Mouse (Mus musculus) granulocyte monocyte progenitor cell, adult 5-6 weeks (primary cell): ENCODE results near the gene Acrbp. TPM values are rescaled to one million over a fixed set of nuclear protein-coding genes. Genes with fewer than 3 reads are reported as not detected.
A peak's percentile ranks its signal among the peaks of the same experiment; 100 is the strongest.

ENCODE experiments used
- ATAC-seq: replicated peaks from 2 replicates; pipeline ENCODE4 v1.8.0; 2016; ENCODE audit warnings: mild to moderate bottlenecking, moderate TSS enrichment, inconsistent platforms; ENCODE audit not compliant: poor library complexity, severe bottlenecking
- total RNA-seq, 2 experiments: library from RNA; stranded (forward) in 1 of 2; stranded (reverse) in 1 of 2; fragments of 200-712, 200-1000 nt in 1 of 2; fragments of >200 nt in 1 of 2; fragmentation: Nextera tagmentation in 1 of 2; gene quantifications; 2 replicates each; pipeline ENCODE4 v1.2.3; 2014 to 2017

Acrbp gene
- total RNA-seq, 2 experiments from 2014 or later: 1.3 to 10.6 TPM

- no peak for ATAC-seq
Measured at GRCm38 (mm10) chr6:125067571-125067995, 18.1 kb downstream of the Acrbp start, which contains the start of gene Lpar5. Lpar5 (plus strand) TSS chr6:125067920.

DNA sequence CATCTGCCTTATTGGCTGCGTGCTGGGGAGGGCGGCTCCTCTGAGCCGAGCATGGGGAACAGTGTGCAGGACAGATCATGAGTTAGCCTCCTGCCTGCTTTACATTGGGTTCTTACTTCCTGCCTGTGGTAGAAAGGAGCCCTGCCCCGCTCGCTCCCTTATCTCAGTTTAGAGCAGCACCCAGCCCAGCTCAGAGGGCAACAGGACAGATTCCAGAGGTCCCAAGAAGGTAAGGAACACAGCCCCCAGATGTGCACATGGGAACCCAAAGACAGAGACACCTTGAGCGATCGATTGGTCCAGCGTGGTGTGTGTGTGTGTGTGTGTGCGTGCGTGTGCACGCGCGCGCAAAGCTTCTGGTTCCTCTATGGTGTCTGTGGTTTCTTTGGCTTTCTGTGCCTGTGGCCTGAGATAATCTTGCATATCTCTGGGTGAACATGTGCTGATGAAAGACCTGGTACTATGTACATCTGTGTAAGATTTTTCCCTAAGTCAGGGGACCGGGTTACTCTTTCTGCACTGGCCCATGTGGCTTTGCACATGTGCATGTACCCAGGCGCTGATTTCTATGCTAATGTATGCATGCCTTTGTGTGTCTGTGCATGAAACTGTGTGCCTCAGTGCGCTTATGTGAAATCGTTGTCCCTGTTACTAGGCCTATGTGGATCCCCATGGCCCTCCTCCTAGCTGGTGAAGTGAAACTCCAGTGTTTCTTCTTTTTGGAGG lies 21.8 kb downstream of the Acrbp start:
- ATAC-seq: peak; percentile 80

DNA sequence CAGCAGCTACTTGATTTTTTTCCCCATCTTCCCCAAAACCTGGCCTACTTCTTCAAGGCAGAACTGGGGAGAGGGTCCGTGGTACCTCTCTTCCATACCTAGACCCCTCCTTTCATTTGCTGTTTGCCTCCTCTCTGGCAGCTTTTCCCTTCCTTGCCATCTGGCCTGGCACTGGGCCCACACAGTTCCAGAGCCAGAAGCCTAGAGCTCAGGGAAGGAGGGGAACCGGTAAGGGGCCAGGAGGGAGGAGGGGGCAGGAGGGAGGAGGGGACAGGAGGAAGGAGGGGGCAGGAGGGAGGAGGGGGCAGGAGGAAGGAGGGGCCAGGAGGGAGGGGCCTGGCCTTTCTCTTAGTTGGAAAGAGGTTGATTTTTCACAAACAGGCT lies 22.4 kb downstream of the Acrbp start:
- peak; percentile 15; the same call in 1 of the 2 replicates for ATAC-seq

GRCm38 (mm10) chr6:125073825-125074224 lies 24.3 kb downstream of the Acrbp start:
- ATAC-seq: peak; percentile 45

GRCm38 (mm10) chr6:125081394-125081793 lies 31.9 kb downstream of the Acrbp start:
- ATAC-seq: no peak

DNA sequence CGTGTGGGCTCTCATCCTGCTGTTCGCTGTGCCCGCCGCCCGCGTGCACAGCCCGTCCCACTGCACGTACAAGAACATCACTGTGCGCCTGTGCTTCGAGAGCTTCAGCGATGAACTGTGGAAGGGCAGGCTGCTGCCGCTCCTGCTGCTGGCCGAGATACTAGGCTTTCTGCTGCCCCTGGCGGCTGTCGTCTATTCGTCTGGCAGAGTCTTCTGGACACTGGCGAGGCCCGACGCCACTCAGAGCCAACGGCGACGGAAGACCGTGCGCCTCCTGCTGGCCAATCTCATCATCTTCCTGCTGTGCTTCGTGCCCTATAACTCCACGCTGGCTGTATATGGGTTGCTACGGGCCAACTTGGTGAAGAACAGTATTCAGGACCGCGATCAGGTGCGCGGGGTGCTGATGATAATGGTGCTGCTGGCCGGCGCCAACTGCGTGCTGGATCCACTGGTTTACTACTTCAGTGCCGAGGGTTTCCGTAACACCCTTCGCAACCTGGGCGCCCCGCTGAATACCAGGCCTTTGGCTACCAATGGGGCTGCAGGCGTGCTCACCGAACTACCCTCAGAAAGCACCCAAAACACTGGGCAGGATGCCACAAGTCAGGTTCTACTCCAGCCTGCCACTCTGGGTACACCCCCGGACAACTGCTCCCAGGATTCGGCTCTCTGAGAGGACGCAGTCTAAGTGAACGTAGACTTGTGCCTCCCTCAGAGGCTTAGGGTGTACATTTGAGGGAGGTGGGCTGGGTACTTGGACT lies 32.5 kb downstream of the Acrbp start:
- ATAC-seq: no peak

DNA sequence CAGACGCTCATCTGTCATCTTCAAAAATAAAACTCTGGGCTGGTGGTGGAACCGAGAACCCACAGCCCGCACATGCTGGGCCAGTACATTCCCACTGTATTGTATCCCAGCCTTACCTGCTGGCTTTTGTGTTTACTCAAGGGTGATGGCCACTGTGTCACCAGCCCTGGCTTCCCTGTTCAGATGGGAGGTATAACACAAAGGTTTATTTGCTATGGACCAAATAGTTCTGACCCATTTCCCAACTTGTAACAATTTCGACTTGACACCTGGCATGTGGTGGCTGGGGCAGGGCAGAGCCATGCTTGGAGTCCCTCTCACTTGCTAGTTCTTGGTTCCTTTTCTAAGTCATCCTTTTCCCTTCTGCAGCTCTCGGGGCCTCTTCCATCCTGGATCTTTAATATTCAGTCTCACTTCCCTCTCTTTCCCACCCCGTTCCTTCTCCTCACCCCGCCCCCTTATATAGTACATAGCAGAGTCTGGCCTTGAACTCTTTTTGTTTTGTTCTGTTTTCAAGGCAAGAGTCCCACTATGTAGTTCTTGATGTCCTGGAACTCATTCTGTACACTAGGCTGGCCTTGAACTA lies 33.4 kb downstream of the Acrbp start:
- peak; percentile 70 for ATAC-seq

DNA sequence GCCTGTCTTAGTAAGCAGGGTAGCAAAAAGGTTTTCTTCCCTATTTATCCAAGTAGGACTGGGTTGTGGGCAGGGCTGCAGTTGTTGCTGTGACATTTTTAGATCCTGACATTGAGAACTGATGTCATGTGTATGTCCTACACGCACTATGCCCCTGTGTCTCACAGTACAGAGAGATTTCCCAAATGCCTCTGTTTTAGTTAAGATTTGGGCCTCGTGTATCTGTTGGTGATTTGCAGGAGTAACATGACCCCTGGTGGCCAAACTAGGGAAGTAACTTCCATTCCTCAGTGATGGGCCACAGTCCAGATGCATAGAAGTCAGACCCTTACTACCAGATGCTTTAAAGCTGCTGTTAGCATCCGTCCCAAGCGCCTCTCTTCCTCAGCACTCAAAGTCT lies 34.9 kb downstream of the Acrbp start:
- ATAC-seq: peak; percentile 35

DNA sequence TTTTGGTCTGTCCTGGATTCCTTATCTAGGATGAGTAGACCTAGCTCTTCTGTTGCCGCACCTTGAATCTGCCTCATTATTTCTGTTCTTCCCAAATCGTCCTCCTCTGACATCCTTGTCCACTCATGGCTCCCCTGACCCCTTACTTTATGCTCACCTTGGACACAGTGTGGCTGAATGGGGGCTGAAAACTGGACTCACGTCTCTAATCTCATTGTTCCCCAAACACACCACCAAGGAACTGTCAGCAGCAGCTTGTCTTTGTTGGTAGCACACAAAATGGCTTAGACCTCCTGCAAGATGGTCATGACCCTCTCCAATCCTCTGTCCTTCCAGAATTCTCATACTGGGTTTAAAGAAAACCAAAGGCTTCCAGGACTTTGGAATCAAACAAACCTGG lies 38.4 kb downstream of the Acrbp start:
- no peak for ATAC-seq

- ATAC-seq: peak; percentile 74
Measured at GRCm38 (mm10) chr6:125088561-125089321, 39.3 kb downstream of the Acrbp start.

DNA sequence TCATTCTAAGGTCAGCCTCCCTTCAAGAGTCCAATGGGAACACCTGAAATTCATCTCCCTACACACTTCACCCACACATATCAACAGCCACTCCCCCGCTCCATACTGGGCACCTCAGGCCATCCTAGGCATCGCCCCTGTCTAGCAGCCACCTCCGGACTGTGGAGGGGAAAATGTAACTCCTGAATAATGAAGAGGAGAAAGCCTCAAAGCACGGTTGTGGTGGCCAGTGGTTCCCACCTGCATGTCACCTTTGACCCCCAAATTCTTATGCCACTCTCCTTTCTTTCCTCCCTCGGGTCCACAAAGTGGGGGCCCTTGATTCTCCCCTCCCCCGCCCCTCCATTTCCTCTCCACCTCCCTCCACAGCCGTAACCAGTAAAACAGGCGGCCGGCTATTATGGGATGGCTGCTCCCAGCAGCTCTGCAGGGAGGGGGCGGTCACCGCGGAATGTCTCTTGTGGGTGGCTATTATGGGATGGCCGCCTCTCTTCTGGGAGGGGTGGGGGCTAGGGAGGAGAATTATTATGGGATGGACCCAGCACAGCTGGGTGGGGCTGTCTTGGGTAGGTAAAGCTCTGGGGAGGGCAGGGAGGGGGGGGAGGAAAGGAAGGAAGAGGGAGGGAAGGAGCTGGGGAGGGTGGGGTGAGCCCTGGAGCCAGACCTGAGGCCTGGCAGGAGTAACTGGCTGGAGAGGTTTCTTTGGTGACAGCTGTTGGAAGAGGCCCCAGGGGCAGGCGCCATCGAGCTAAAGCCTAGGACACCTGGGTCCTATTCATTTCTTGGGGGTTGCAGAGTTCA lies 40.2 kb downstream of the Acrbp start:
- ATAC-seq: peak; percentile 38

DNA sequence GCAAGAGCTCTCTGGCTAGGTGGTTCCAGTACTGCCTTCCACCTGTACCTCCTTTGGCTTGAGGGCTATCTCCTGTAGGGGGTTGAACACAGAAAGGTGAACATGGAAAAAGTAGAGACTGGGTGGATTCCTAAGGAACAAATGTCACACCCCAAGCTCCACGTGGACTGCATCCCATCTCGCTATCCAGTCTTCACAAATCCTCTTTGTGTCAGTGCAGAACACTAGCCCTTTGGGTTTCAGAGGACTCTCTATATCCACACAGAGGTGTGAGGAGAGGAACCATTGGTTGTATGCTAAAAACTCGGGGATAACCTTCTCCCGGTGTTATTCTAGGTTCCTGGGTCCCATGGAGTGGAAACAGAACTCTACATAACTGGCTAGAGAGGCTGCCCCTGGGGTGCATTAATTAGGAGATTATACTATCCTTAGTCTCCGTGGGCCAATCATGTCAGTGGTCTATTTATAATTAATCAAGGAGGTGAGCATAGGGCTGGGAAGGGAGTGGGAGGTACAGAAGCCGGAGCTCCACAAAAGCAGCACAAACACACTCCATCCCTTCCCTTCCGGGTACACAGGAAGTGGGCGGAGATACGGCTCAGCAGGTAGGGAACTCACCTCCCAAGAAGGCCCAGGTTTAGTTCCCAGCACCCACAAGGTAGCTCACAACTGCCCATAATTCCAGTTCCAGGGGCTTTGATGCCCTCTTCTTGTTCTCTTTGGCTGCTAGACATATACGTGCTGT lies 41.0 kb downstream of the Acrbp start:
- ATAC-seq: no peak

- no peak for ATAC-seq
Measured at GRCm38 (mm10) chr6:125092372-125092771, 42.9 kb downstream of the Acrbp start.

DNA sequence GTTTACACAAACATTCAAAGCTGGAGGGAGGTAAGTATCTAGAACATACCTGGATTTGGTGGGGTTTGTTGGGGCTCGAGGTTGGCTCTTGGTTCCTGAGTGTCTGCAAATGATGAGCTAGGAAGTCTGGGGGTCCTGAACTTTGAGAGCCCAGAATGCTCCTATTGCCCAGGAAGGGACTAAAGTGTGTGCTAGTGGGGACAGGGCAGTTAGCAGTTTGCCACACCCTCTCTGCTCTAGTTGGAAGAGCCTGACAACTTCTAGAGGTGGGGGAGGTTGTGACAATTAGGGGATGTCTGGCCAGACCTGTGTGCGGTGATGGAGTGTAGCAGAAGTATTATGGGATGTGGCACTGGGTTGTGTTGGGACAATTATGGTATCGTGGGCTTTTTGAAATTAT lies 45.4 kb downstream of the Acrbp start:
- no peak for ATAC-seq

- ATAC-seq: peak; percentile 58
Measured at GRCm38 (mm10) chr6:125095391-125096278, 46.1 kb downstream of the Acrbp start, which contains the start of gene Chd4. Chd4 (plus strand) TSS chr6:125095981.

DNA sequence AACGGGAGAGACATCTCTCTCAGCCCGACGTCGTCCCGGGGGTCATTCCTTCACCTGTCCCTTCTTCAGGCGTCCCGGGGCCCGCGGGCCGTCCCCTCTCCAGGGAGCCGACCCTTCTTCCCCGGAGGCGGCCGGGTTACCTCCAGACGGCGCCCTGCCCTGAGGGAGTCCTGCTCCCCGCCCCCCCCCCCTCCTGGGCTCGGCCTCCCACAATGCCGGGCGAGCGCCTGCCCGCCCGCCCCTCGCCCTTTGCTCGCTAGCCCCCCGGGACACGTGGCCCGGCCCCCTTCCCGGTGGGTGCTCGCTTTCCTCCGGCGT lies 46.7 kb downstream of the Acrbp start:
- no peak for ATAC-seq

DNA sequence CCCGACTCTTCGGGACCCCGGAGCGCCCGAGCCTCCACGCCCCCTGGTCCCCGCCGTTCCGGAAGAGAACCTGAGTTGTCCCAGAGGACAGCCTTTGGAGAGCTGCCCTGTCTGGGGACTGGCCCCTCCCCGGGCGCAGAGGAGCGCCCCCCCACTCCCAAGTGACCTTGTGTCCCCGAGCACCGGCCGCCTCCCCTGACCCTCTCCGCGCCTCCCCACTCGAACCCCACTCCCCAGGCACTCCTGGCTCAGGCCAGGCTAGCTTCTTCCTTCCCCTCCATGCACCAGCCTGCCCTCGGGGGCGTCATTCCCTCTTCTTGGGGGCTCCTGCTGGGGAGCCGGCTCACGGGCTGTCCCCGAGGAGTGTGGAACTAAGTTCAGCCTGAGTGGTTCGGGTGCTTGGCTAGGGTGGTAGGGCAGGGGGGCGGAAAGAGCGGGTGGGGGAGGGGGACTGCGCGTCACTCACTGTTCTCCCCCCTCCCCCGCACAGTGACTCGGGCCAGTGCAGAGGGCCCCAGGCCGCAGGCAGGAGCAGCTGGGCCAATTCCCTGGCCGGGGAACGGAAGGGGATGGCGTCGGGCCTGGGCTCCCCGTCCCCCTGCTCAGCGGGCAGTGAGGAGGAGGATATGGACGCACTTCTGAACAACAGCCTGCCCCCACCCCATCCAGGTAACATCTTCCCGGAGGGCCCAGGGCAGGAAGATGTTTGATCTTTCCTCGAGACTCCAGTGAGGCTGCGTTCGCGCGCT lies 47.3 kb downstream of the Acrbp start:
- peak; percentile 25 for ATAC-seq

GRCm38 (mm10) chr6:125097346-125097689 lies 47.8 kb downstream of the Acrbp start:
- ATAC-seq: no peak
